Mouse (Mus musculus) embryonic facial prominence, embryonic 10.5 days (tissue): ENCODE data around the gene Hsf3. TPM values are rescaled to one million over a fixed set of nuclear protein-coding genes. Genes with fewer than 3 reads are reported as not detected.

ENCODE experiments used
- polyA plus RNA-seq: library from polyadenylated mRNA; unstranded; fragments of >200 nt; fragmentation: Nextera tagmentation; extraction: Ambion mirVana; gene quantifications from 2 replicates; pipeline ENCODE4 v1.2.1, GENCODE M21; 2016

Gene Hsf3
- polyA plus RNA-seq, 1 experiment from 2014 or later = 0.10 TPM

Other genes with a start within 250 kb of the Hsf3 start
- gene Vsig4, start 162.9 kb downstream of the Hsf3 start, polyA plus RNA-seq = not detected in 2 replicates
- 18.8 and 19.0 TPM in 2 replicates for gene Heph, start 935 bp downstream of the Hsf3 start, polyA plus RNA-seq